Mouse (Mus musculus) left cerebral cortex, postnatal 36 days (tissue): Measurements from ENCODE around the gene Ripor3. TPM values are rescaled to one million over a fixed set of nuclear protein-coding genes. Genes with fewer than 3 reads are reported as not detected.
"Not testable (repeated sequence)": the region's sequence is repeated elsewhere in the genome, so short reads cannot be mapped to it uniquely, and the experiment has no call there.

Experiments used
- DNase-seq, 2 experiments: peaks; one replicate each; pipeline ENCODE4 v3.0.0; 2021 to 2022; ENCODE audit warnings: low spot score in 2 of 2, mixed read lengths in 1 of 2
- intact Hi-C: fragments of 180-260 bp; cut with DNase I; formaldehyde crosslinking; loops from one replicate; pipeline ENCODE4 v1.15.1; 2025
- total RNA-seq, 2 experiments: library from RNA; stranded (reverse); gene quantifications; 2 replicates each; pipeline ENCODE4 v1.2.3; 2021

Gene Ripor3
- total RNA-seq = 1 to 10 TPM in 1 of 2 experiments, under 1 TPM in 1; 0.32 to 1.7 TPM

- intact Hi-C loops = loop anchor here (5.0 kb wide), 1 partner anchor 87 kb away; no protein-coding TSS in a partner anchor
- DNase-seq = peak in 1 of 2 experiments; percentile 34
Observed at GRCm38 (mm10) chr2:168009936-168010668, at the start of gene Ripor3. Ripor3 (minus strand) TSS chr2:168010618.

DNA sequence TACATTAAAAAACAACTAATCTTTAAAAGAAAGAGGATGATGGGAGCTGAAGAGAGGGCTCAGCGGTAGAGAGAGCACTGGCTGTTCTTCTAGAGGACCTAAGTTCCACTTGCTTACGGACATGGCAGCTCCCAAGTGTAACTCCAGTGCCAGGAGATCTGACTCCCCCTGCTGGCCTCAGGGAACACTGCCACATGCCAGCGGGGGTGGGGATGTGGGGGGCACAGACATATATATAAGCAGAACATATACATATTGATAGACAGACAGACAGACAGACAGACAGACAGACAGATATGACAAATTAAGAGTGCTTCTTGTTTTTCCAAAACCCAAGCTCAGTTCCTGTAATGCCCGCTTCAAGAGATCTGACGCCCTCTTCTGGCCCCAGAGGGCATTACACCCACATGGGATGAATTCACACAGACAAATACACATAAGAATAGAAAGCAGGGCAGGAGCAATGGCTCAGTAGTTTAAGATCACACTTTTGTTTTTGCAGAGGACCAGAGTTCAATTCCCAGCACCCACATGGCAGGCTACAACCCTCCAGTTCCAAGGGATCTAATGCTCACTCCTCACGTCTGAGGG lies 48.9 kb upstream of the Ripor3 start:
- no peak for DNase-seq
- intact Hi-C loops = no loop called here

DNA sequence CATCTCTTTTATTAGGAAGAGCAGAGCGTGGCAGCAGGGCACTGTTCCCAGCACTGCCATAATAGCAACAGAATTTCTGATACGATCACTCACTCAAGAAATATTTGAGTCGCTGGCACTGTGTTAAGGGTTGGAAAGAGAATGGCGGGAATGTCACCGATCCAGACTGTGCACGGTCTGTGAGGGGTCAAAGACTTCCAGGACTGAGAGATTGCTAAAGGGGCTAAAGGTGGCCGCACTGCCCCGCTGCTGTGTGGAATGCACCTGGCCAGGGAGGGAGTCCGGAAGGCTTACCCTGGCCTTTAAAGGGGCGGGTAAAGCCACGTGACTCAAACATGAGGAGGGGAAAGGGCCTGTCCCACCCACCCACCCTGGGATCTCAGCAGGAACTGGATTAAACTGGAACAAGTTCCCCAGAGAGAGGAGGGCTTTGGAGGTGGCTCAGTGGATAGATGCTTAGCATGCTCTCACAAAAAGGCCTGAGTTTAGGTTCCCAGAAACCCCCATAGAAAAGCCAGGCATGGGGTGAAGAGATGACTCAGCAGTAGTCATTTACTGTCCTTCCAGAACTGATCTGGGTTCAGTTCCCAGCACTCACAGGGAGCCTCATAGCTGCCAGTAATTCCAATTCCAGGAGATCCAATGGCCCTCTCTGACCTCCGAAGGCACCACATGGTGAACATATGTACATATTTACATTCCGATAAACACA lies 48.2 kb upstream of the Ripor3 start:
- intact Hi-C loops = no loop called here
- DNase-seq = no peak

DNA sequence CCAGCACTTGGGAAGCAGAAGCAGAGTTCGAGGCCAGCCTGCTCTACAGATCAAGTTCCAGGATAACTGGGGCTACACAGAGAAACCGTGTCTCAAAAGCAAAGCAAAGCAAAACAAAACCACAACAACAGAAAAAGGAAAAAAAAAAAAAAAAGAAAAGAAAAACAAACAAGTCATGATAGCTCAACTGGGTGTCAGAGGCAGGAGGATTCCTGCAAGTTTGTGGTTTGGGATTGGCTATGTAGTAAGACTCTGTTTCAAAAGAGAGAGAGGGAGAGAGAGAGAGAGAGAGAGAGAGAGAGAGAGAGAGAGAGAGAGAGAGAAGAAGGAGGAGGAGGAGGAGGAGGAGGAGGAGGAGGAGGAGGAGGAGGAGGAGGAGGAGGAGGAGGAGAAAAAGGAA lies 47.5 kb upstream of the Ripor3 start:
- intact Hi-C loops, DNase-seq: not testable (repeated sequence)

DNA sequence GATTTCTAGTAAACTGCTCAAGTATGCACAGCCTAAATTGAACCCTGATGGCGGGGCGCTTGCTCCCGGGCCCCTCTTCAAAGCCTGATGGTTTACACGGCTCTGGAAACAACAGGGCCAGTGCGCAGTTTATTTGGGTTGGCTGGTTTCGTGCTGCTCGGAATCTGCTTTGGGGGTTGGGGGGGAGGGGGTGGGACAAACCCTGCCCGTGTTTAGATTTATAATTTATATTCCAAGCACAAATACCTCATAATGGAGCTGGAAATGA lies 46.2 kb upstream of the Ripor3 start:
- intact Hi-C loops = no loop called here

GRCm38 (mm10) chr2:168055910-168056665 lies 45.7 kb upstream of the Ripor3 start:
- no peak for DNase-seq
- intact Hi-C loops = no loop called here

More for the DNA sequence above, 46.2 kb upstream of the Ripor3 start:
- no peak for DNase-seq

DNA sequence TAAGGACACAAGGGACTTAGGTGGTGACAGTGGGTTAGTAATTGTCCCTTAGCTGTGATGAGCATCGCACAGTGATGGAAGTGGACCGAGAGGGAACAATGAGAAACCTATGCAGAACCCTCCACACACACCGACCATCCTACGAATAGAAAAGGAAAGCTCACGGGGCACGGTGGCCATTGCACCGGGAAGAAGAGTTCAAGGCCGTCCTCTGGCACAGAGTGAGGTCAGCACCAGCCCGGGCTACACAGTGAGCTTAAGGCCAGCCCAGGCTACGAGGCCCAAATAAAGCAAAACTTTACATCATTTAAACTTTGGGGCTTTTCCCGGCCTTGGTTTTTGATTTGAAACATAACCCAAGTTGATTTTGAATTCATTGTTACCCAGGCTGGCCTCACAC lies 43.7 kb upstream of the Ripor3 start:
- intact Hi-C loops = loop anchor here (5.0 kb wide), 1 partner anchor 43 kb away; no protein-coding TSS in a partner anchor
- no peak for DNase-seq

DNA sequence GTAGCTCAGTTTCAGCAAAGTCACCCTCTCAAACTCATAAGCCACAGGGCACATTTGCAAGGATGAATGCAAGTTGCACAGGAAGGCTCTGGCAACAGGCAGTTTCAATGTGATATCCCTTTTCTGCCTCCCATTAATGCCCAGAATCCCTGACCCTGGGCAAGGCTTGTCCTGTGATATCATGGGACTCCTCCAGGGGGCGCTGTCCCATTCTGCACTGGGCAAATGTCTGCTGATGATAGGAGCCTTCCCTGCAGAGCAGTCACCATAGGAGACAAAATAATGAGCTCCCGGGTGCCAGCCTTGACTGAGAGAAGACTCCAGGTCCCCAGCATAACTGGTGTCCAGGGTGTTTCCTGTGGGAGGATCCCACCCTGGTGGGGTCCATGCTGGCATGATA lies 42.3 kb upstream of the Ripor3 start:
- intact Hi-C loops = loop anchor here (5.0 kb wide), 1 partner anchor 45 kb away; no protein-coding TSS in a partner anchor
- no peak for DNase-seq

- intact Hi-C loops = loop anchor here (5.0 kb wide), 1 partner anchor 45 kb away; no protein-coding TSS in a partner anchor
- DNase-seq = no peak
Observed at GRCm38 (mm10) chr2:168052156-168052555, 41.7 kb upstream of the Ripor3 start.

DNA sequence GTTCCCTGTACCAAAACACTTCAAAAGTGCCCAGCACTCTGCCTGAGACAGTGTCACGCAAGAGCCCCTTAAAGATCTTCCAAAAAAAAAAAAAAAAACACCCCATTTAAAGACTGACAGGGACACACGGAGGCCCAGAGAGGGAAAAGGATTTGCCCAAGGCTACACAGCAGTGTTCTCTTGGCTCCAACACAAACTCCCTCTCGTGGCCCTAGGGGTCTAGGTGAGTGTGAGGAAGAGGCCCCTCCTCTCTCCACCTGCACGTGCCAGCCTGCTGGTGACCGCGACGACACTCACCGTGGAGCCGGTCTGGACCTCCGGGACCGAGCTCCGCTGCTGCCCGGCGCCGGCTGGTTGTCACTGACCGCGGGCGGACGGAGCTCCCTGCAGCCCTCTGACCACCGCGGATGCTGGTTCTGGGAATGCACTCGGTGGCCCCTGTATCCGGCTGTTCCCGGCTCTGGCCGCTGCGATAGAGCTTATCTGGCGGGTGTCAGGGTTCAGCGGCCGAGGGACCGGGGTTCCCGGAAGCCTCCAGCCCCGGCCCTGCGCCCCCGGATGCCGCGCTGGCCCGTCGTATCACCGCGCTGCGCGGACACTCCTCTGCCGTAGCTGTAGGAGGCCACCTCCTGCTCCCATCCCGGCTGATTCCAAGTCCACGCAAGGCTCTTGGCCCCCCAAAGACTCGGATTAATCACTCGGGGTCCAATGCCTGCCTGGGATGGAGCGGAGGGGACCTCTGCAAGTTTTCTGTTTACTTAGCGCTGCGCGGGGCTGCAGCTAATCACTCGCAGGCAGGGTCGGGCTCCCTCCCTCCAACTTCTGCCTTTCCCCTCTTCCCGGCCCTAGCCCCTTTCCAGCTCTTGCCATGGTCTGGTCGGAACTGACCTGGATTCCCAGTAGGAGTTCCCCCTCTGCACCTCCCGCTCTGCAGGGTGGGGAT lies 39.9 kb upstream of the Ripor3 start:
- intact Hi-C loops = loop anchor here (5.0 kb wide), 1 partner anchor 47 kb away; no protein-coding TSS in a partner anchor
- no peak for DNase-seq

GRCm38 (mm10) chr2:168049002-168049635 lies 38.7 kb upstream of the Ripor3 start:
- intact Hi-C loops = no loop called here
- DNase-seq = no peak

DNA sequence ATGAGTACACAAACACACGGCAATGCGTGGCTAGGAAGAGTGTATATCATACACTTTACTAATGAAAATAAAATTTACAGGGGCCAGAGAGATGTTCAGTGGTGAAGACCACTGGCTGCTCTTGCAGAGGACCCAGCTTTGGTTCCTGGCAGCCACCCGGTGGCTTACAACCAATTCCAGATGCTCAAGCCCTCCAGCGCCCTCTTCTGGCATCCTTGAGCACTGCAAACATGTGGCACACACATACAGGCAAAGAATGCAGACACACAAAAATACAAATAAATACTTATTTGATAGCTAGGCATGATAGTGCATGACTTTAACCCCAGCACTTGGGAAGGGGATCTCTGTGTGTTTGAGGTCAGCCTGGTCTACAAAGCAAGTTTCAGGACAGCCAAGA lies 36.0 kb upstream of the Ripor3 start:
- no peak for DNase-seq
- intact Hi-C loops = no loop called here

DNA sequence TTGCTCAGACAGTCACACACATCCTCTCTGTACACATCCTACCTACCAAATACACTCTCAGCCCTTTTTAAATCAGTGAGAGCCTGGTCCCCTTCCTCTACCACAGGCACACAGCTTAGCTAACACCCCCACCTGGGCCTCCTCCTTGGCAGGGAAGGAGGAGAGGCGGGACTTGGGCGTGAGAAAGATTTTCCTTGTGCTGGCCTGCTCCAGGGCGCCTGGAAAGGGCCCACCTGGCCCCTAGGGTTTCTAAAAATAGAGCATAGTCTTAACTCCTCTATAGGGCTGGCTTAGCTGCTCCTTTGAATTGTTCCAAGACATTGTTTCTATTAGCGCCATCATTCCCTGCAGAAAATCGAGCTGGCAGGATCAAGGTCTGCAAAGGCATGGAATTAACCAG lies 35.4 kb upstream of the Ripor3 start:
- intact Hi-C loops = no loop called here
- DNase-seq = no peak

DNA sequence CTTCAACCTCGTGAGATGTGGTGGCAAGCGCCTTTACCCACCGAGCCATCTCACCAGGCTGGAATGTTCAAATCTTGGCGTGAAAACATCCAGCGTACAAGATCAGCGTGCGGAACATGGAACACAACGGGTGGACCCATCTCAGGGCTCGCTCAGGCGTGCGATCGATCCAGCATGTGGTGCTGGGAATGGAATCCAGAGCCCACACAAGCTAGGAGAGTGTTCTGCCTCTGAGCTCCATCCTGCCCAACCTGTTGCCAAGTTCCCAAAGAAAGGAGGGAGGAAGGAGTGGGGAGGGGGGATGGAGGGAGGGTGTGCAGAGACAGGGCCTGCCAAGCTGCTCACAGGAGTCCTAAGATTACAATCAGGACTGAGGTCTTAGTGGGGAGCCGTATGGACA lies 34.9 kb upstream of the Ripor3 start:
- DNase-seq = no peak
- intact Hi-C loops = no loop called here

DNA sequence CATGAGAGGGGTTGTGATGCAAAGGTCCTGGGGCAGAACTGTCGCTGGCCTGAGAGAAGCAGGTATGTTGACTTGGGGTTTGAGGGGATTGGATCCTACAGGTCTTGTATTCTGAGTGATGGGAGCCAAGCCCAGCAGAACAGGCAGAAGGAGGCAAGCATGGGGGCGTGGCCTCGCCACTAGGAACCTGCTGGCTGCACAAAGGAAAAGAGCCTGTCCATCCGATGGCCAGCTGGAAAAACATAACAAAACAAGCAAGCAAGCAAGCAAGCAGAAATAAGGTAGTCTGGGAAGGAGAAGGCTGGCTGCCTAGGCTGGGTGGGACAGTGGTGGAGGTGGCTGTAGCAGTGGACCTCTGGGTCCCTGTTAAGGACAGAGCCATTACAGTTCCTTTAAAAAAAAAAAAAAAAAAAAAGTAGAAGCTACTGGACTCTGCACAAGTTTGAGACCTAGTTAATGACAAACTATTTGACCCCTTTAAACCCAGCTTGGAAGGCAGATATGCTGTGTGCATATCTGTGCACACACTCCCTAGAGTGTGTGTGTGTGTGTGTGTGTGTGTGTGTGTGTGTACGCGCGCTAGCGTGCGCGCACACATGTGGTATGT lies 34.4 kb upstream of the Ripor3 start:
- intact Hi-C loops = no loop called here
- no peak for DNase-seq

DNA sequence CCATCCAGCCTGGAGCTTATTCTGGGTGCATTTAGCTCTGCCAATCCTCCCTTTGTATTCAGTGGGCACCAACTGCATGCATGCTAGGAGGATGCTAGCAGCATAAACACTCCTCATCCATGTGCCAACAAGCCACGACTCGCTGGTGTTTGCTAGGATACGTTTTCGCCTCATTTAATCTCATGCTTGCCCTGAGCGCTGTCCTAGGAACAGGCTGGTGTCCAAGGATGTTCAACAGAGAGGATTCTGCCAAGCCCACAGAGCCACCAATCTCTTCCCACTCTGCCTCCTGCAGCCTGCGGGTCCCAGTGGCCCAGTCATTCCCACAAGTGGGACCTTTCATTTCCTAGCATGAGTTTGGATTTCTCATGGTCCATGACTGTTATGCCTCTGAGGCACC lies 31.6 kb upstream of the Ripor3 start:
- intact Hi-C loops = no loop called here
- DNase-seq = no peak

GRCm38 (mm10) chr2:168040751-168041150 lies 30.3 kb upstream of the Ripor3 start:
- intact Hi-C loops = no loop called here
- no peak for DNase-seq

DNA sequence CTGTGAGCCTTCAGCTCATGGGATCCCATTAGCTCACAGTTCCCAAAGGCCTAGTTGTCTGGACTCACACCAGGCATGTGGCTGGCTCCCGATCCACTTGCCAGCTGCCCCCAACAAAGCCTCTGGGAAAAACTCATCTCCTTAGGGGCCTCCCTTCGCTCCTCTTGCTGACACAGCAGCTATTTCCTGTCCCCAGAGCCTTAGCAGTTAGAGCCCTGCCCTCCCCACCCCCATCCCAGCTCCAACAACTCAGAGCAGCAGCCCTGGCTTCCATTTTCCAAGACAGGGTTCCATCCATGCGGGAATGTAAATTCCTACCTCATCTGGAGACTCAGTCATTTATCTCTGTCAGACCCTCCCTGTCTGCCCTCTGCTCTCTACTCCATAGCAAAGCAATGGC lies 26.6 kb upstream of the Ripor3 start:
- intact Hi-C loops = no loop called here
- DNase-seq = no peak
